Mouse (Mus musculus) spleen, adult 12 weeks (tissue): Measurements from ENCODE around the gene Tbc1d17.

Source experiments
- DNase-seq: peaks from one replicate; pipeline ENCODE4 v3.0.0; 2022; ENCODE audit warnings: low spot score

The Tbc1d17 gene

GRCm38 (mm10) chr7:44868919-44869696 is 20.2 kb upstream of the Tbc1d17 start:
- DNase-seq, result no peak

GRCm38 (mm10) chr7:44868465-44868864 is 19.6 kb upstream of the Tbc1d17 start:
- DNase-seq, result no peak

- no peak for DNase-seq
These were observed 18.9 kb upstream of the Tbc1d17 start for GRCm38 (mm10) chr7:44867802-44868201.

- no peak for DNase-seq
These were observed 18.3 kb upstream of the Tbc1d17 start for GRCm38 (mm10) chr7:44867010-44867702.

GRCm38 (mm10) chr7:44866276-44867009 is 17.6 kb upstream of the Tbc1d17 start:
- DNase-seq, result no peak

GRCm38 (mm10) chr7:44864595-44865542 is 16.0 kb upstream of the Tbc1d17 start:
- no peak for DNase-seq

GRCm38 (mm10) chr7:44863982-44864494 is 15.2 kb upstream of the Tbc1d17 start:
- DNase-seq, result no peak

GRCm38 (mm10) chr7:44863210-44863609 is 14.3 kb upstream of the Tbc1d17 start:
- no peak for DNase-seq

GRCm38 (mm10) chr7:44862434-44862833 is 13.6 kb upstream of the Tbc1d17 start:
- DNase-seq, result no peak

- no peak for DNase-seq
These were observed 12.5 kb upstream of the Tbc1d17 start for GRCm38 (mm10) chr7:44861429-44861816.

GRCm38 (mm10) chr7:44860576-44861428 is 11.9 kb upstream of the Tbc1d17 start:
- DNase-seq, result peak; percentile 51

- no peak for DNase-seq
These were observed 11.0 kb upstream of the Tbc1d17 start for GRCm38 (mm10) chr7:44859896-44860295.

- DNase-seq, result peak; percentile 57
These were observed 9.0 kb upstream of the Tbc1d17 start for GRCm38 (mm10) chr7:44857905-44858304.

GRCm38 (mm10) chr7:44857042-44857552 is 8.2 kb upstream of the Tbc1d17 start, which contains the start of gene Pnkp:
Pnkp (plus strand) TSS chr7:44857139.
- peak; percentile 79 for DNase-seq

GRCm38 (mm10) chr7:44856265-44856916 is 7.5 kb upstream of the Tbc1d17 start:
- DNase-seq, result no peak

GRCm38 (mm10) chr7:44855036-44855435 is 6.2 kb upstream of the Tbc1d17 start:
- no peak for DNase-seq

- peak; percentile 75 for DNase-seq
These were observed 5.6 kb upstream of the Tbc1d17 start for GRCm38 (mm10) chr7:44854356-44855031.

GRCm38 (mm10) chr7:44853596-44854355 is 4.9 kb upstream of the Tbc1d17 start:
- no peak for DNase-seq
